Comparison of ENCODE assay signal across 7 mouse cellular contexts in genomic region chr5:103211101-103211848, GRCm38 (mm10). TPM values are rescaled to one million over a fixed set of nuclear protein-coding genes. Genes with fewer than 3 reads are reported as not detected.
A peak's percentile ranks its signal among the peaks of the same experiment; 100 is the strongest.
DNase-seq lines count a peak whose midpoint lies in the region; ATAC-seq lines count a peak whose summit lies in the region.

TSS of gene Mapk10 (minus strand) at chr5:103211334.

- peak within 1 kb of the TSS; percentile 40 for H3K4me2 ChIP-seq in neural tube, embryonic 11.5 days (ENCODE audit: low read depth)

- intact Hi-C loops in left cerebral cortex, postnatal 14 days (cut with DNase I) = loop anchor here (2.0 to 5.0 kb wide), 3 partner anchors 50 to 189 kb away; no protein-coding TSS in a partner anchor

- H3K36me3 ChIP-seq in neural tube, embryonic 11.5 days (ENCODE audit: control insufficient read depth, insufficient read depth, low read length) = no peaks in the 10 kb centered on the region

- H3K9ac ChIP-seq in neural tube, embryonic 11.5 days (ENCODE audit: low read length) = peak within 1 kb of the TSS; percentile 53

- no peak within 1 kb of the TSS for H3K27ac ChIP-seq in neural tube, embryonic 11.5 days (ENCODE audit: low read depth, low read length)

- H3K4me1 ChIP-seq in neural tube, embryonic 11.5 days (ENCODE audit: control insufficient read depth, insufficient read depth, low read length) = no peaks in the 10 kb centered on the region

- no peaks in the 10 kb centered on the region for H3K9me3 ChIP-seq in neural tube, embryonic 11.5 days (ENCODE audit: control insufficient read depth, low read length)

- no peaks in the 10 kb centered on the region for H3K27me3 ChIP-seq in neural tube, embryonic 11.5 days (ENCODE audit: control insufficient read depth, insufficient read depth, low read length)

- H3K4me3 ChIP-seq in neural tube, embryonic 11.5 days (ENCODE audit: low read depth, low read length) = peak within 1 kb of the TSS; percentile 39

- peak; percentile 99 for ATAC-seq in neural tube, embryonic 11.5 days (ENCODE audit: insufficient read depth, low FRiP score, low TSS enrichment)

- DNase-seq in adrenal gland, postnatal 36 days = peak; percentile 60 to 66
- DNase-seq in embryo, embryonic 11.5 days (ENCODE audit: low read depth, low spot score) = peak; percentile 74
- DNase-seq in heart, adult 8-10 months (ENCODE audit: low spot score) = peak; percentile 27
- DNase-seq in kidney, adult 11 months = peak; percentile 49
- DNase-seq in left cerebral cortex, postnatal 14 days (ENCODE audit: low spot score in 2 of 2) = peak; percentile 90 to 95
- DNase-seq in neural tube, embryonic 11.5 days (ENCODE audit: low spot score) = peak; percentile 83
- peak; percentile 7 for DNase-seq in yolk sac, embryonic 10.5 days (ENCODE audit: low spot score)

- WGBS in neural tube, embryonic 11.5 days = 10% methylated on average over 14 of the region's 16 CpGs

RNA-seq across cellular contexts. Expression of gene Mapk10, which starts in this region (rescaled TPM):
- total RNA-seq in adrenal gland, postnatal 36 days (2021) = 10 to 100 TPM in 1 of 2 experiments, 1 to 10 TPM in 1; 5.7 to 10.0 TPM
- 10 to 100 TPM; 25.7 to 37.2 (median 31.2) TPM for total RNA-seq in heart, adult 8-10 months (2022)
- total RNA-seq in left cerebral cortex, postnatal 14 days (2021) = 100 to 1,000 TPM; 344 to 377 TPM
- polyA plus RNA-seq in neural tube, embryonic 11.5 days (2014; fragmentation: Nextera tagmentation; extraction: Ambion mirVana) = 35.3 and 46.3 TPM in 2 replicates

Comparison
In these comparisons a context has a peak if more than half of its experiments do, and no peak if none do; other contexts are left out.
1. RNA of gene Mapk10 (total RNA-seq): 344 to 377 TPM in left cerebral cortex, postnatal 14 days; 25.7 to 37.2 TPM in heart, adult 8-10 months and 5.7 to 10.0 TPM in adrenal gland, postnatal 36 days; every median in the first group is over 4 times any median in the second.
2. DNase-seq: peak in every context shown above with its lines; median percentile 92 in left cerebral cortex, postnatal 14 days; 83 in neural tube, embryonic 11.5 days; 74 in embryo, embryonic 11.5 days; 63 in adrenal gland, postnatal 36 days; 49 in kidney, adult 11 months; 27 in heart, adult 8-10 months; 7 in yolk sac, embryonic 10.5 days.